Mouse (Mus musculus) embryo, embryonic 11 days (tissue): ENCODE measurements around the gene Rab11a.
"Not testable (repeated sequence)": the region's sequence is repeated elsewhere in the genome, so short reads cannot be mapped to it uniquely, and the experiment has no call there.

Source experiments
- DNase-seq: peaks from one replicate; pipeline ENCODE4 v3.0.0-alpha.2; 2015

Rab11a gene

DNA sequence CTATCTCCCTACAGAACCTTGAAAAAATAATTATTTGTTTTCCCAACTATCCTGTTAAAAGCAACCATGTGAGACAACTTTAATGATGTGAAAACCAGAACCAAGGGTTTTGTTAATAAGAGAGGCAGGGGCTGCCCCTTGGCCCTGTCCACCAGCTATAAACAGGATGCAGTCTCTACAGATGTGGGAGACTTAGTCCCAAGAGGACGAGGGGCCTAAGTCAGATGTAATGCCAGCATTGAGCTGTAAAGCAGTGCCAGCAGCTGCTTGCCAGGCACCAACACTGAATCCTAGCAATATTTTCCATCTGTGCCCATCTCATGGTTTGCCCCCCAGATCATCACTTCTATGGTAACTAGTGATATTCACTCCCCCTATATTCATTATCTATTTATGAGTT, 4.9 kb upstream of the Rab11a start:
- no peak for DNase-seq

DNA sequence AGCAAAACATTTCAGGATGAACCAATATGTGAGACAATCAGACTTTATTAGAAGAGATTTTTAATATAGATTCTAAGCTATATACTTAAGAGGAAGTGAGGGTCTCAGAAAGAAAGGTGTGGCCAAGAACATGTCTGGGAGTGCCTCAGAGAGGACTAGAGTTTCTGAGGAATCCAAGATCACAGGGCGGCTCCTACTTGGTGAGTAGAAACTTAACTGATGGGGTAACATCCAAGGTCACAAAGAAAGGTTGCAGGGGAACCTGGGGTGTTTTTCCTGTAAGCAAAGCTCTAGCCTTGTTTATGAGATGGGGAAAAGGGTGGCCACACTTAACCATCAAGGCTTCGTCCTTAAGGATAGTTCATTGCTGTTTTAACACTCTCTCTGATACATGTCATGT, 1.4 kb upstream of the Rab11a start:
- no peak for DNase-seq

DNA sequence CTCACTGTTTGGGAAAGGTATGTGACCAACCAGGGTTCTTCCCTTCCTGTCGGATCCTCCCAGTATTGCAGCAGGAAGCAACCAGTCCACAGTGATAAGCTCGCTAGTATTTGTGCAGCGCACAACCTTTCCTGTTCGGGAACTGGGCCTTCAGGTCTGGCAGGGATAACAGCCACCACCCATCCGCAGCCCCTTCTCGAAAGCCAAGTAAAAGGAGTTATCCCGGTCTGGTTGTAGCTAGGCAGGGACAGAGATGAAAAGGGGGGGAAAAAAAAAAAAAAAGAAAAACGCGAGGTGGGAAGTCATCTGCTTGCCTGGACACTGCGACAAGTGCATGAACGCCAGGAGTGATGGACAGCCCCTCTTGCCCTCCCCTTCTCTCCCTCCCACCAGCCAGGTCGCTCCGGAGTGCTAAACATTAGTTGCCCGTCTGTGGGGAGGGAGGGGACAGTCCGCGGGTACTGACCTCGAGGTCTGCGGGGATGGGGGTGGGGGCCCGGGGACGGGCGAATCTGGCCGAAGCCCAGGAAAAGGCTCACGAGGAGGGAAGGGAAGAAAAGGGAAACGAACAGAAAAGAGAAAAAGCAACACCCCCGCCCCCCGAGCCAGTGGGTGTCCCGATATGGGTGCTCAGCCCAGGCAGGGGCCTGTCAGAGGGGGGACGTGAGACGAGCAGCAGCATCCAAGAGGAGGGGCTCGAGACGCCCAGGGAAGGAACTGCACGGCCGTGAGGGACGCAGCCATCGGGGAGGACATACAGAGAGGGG, 736 bp downstream of the Rab11a start:
- peak; percentile 77 for DNase-seq

DNA sequence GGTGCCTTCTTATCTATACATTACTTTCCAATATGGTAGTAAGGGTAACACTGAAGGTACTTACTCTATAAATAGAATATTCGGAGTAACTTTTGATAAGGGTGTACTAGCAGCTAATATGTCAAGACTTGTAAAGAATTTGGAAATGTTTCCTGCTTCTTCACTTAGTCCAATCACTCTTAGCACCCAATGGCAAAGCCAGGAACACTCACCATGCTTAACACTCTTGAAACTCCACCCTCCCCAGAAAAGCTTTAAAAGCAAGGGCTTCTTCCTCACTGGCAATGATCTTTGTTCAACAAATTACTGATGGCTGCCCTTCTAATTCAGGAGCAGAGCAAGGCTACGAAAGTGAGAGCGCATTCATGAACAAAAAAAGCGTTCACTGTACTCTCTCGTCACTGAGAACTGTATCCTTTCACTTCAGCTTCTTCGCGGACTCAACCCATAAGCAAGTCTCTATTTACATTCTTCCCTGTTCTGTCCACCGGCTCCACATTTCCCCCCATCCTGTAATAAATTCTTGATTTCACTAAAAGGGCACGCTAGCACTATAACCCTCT, 1.4 kb downstream of the Rab11a start:
- peak; percentile 2 for DNase-seq

DNA sequence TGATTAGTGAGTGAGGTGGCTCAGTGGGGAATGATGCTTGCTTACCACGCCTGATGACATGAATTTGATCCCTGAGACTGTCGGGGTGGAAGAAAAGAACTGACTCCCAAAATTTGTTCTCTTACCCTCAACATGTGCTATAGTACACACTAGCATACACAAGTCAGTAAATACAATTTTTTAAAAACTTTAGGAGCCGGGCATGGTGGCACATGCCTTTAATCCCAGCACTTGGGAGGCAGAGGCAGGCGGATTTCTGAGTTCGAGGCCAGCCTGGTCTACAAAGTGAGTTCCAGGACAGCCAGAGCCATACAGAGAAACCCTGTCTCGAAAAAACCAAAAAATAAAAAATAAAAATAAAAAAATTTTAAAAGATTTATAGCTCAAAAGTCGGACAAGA, 2.6 kb downstream of the Rab11a start:
- DNase-seq: not testable (repeated sequence)

DNA sequence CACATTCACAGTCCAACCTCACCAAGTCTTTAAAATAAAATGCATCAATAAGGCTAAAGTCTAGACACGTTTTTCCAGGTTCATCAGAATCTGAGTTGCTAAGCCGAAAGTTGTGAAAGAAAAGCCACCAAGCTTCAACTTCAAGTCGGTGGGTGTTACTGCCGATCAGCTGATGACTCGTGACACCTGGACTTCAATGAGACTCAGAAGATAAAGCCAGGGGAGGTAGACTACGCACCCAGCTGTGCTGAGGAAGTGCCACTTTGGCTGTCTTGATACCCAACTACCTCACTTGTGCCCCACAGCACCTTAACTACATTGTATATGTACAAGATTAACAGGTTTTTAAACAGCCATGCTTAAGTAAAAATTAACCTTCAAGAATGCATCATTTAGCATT, 3.4 kb downstream of the Rab11a start:
- no peak for DNase-seq

DNA sequence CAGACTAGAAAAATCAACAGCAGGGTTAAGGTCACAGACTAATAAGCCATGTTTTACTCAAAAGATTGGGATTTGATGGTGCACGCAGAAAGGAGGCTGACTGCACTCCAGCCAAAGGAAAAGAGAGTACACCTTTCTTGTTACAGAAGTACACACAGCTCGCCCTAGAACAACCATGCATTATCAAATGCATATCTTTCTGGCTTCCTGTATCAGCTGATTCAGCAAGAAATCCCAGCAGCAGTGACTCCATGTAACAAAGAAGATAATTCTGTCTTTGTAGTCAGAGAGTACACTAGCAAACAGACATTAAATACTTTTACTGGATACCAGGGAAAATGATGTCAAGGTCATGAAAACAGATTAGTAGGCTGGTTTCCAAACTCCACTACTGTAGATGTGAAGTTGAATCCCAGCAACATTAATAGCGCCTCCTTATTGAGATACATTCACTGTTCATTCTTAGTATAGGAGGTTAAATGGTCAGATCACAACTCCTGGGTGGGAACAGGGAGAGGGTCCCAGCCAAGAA, 6.5 kb downstream of the Rab11a start:
- no peak for DNase-seq

DNA sequence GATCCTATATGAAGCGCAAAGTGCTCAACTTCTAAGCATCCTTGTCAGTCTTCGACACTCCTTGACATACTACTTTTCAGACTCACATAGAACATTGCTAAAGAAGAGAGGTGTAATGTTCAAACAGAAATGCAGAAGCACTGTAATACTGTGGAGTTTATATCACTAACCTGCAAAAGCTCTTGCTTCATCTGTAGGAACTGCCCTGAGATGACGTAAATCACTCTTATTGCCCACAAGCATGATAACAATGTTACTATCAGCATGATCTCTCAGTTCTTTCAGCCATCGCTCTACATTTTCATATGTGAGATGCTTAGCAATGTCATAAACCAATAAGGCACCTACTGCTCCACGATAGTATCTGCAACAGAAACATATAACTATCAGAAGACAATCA, 11.1 kb downstream of the Rab11a start:
- DNase-seq: no peak

DNA sequence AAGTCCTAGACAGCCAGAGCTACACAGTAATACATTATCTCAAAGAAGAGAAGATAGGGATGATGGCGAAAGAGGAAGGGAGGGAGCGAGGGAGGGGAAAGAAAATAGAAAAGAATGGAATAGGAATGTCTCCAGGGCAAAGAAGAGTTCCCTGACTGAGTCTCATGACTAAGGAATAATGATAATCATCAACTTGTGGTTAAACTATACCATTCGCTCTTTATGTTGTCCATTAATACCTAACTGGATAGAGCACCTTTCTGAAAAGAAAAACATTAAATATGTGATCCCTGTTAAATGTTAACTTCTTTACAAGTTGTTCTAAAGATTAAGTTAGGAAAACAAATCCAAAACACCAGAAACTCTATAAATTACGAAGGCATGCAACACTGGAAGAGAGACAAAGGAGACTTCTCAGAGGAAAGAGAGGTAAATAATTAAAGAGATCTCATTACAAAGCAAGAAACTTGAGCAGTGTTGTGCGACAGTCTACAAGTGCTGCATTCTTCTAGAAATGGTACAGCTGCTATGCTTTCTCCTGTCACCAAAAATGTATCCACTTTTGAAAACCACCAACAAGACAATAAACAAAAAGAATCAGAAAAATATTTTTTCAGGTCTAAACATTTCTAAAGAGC, 17.9 kb downstream of the Rab11a start:
- no peak for DNase-seq

DNA sequence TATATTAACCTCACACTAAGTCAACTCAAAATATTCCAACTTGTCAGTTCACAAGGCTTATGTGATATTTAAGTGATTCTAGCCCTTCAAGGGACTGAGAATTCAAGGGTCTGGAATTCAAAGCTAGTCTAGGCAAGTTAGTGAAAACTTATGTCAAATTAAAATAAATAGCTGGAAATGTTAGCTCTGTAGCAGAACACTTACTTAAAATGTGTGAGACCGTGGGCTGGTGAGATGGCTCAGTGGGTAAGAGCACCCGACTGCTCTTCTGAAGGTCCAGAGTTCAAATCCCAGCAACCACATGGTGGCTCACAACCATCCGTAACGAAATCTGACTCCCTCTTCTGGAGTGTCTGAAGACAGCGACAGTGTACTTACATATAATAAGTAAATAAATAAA, 27.3 kb downstream of the Rab11a start:
- DNase-seq: not testable (repeated sequence)

DNA sequence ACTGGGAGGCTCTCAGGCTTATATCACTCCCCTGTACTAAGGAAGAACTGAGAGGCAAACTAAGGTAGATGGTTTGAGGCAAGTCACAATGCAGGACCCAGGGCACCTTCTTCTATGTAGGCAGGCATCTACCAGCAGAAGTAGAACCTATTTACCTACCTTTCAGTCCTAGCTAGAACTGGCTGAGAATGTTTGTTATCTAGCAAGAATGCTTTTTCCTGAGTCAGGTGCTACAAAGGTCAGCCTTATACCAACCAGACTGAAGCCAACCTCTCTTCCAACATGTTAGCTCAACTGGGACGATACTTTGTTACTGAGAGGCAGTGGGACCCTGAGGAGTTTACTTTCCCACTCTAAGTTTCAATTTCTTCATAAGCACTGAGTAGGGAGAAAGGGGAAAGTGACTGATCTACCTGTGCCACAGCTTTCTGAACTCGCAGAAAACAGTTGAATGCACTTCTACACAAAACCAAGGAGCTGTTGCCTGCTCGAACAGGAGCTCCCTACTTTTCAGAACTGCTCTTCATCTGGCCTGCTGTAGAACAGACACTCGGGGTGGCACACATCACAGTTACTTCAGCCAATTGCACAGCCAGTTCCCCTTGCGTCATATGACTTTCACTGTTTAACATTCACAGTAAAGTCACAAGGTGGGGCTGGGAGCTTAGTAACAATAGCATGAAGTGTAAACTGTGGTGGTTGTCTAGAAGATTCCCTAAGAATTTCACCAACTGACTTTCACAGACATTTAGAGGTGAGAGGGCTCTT, 33.3 kb downstream of the Rab11a start:
- DNase-seq: no peak

DNA sequence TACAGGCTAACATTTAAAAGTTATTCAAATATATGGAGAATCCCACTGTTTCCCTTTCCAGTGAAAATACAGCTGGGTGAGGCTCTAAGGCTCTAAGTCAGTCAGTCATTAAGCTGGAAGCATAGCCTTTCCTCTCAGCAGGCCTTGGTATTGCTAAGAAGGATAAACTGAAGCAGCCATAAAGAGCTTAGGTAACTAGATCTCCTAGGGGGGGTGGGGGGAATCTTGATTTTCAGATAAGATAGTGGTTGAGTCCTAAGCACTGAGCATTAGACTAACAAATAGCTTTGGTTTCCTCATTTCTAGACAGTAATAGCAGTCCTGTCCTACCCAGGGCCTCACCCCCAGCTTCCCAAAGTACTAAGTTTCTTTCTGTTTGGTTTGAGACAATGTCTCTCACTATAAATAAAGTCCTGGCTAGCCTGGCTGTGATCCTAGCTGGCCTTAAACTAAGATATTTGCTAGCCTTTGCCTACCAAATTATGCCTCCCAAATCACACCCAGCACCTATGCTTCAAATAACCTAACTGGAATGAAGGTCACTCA, 34.1 kb downstream of the Rab11a start:
- DNase-seq: no peak

DNA sequence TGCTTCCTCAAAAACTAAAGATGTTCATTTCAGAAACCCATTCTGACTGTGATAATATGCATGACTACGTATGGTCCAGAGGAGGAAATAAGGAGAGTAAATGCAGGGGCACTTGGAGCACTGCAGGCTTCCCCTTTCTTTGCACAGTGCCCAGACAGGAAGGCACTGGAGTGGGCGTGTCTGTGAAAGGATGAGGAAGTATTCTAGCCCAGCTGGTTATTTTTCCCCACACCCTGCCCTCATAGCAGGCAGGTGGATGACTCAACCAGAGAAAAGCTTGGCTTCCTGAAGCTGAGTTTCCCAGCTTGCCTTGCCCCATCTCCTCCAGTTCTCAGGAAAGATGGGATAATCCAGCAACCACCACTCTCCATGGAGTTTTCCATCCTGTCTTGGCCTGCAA, 34.6 kb downstream of the Rab11a start:
- no peak for DNase-seq

DNA sequence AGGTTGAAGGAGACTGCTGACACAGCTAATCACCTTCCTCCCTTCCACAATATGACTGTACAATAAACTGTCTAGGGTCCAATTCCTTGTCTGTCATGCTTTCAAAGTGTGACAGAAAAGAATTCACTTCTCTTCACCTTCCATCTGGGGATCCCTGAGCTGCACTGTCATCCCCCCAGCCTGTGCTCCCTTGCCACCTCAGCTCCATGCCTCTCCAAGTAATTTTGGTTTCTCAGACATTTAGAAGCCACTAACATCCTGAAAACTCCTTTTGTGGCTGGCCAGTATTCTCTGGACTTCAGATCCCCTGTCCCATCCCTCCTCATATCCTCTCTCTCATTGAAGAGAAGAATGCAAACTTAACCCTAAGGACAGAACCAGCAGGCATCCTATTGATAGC, 35.2 kb downstream of the Rab11a start:
- no peak for DNase-seq

DNA sequence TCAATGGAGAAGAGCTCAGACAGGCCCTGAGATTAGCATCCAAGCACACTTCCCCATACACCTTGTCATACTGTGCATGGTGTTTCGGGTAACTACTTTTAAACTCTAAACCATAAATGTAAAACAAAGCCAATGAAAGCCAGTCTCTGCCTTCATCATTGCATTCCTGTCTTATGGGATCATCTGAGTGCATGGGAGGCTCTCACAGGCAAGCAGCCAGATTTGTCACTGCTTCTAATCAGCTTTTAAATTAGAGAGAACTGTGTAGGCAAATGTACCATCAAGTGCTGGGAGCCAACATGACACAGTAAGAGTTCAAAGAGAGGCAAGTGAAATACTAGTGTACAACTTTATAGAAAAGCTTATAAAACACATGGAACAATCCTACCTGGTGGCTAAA, 35.9 kb downstream of the Rab11a start:
- DNase-seq: no peak

DNA sequence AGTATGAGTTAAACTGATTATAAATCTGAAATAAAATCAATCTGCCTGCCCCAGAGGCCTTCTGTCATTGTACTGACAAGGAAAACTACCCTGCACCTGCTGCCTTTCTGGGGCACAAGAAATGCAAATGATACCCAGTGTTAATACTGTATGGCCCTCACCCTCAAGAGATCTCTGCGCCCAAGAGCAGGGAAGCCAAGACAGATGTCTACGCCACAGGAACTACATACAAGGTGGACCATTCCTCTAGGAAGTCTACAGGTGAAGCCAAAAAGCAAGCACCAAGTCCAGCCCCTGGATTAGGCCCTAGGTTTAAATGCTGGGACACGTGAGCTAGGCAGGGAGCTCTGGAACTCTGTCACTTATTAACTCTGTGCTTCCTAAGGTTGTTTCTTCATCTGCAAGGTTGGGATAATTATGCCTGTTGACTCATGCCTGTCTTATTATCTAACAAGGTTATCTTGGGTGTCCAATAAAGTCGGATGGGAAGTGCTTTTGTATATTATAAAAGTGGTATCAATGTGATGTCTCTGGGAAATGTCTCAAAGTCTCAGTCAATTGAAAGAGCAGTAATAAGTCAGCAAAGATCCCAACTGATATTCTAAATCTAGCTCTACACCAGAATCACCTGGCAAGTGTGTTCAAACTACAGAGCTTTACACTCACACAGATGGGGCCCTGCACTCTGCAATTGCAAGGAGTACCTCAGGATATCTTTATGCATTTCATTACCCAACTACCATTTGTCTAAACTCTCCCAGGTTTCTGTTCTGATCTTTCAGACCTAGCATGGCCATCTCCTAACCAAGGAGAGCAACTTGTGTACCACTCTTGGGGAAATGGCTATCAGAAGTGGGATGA, 36.9 kb downstream of the Rab11a start:
- no peak for DNase-seq

DNA sequence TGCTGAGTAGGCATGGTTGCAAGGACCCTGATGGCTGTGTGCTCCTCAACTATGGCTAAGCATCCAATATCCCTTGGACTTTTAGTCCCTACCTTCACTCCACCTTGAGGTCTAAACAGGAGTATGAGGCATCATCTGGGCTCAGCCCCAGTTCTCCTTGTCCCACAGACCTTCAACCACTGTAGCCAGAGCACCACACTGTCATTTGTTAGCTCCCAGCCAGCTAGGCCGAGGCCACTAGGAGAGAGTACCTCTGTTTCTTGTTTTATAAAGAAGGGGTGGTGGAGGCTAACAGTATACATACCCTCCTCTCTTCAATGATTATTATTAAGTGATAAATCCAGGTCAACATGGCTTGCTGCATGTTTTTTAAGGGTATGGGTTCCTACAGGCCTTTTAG, 39.0 kb downstream of the Rab11a start:
- no peak for DNase-seq

DNA sequence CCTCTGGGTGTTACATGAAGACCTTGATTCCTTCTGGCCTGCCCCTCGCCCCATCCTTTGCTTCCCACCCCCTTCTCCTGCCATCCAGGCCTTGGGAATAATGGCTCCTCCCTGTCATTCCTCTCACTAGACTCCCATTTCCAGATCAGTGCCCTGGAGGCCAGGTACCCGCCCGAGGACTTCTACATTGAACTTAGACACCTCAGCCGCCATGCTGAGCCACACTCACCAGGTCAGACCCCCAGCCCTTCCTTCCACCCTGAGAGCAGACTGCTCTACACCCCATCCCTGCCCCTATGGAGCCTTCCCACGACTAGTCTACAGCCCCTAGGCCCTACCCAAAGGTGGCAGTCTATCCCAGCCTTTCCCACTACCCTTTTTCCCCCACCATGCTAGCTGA, 39.9 kb downstream of the Rab11a start:
- no peak for DNase-seq

DNA sequence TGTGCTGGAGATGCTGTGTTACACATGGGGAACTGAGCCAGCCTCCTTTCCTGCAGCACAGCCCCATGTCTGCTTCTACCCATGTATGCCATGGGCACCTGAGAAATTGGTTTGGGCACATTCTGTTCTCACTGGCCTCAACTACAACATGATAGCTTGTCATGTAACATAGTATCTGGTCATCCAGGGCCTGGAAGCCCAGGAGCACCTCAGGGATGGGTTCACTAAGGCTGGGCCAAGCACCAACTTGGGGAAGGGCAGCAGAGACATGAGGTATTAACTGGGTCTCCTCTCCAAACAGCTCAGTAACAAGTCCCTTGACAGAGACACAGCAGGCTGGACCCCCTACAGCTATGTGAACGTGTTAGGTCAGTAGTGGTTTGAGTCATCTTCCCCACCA, 40.6 kb downstream of the Rab11a start:
- DNase-seq: no peak

DNA sequence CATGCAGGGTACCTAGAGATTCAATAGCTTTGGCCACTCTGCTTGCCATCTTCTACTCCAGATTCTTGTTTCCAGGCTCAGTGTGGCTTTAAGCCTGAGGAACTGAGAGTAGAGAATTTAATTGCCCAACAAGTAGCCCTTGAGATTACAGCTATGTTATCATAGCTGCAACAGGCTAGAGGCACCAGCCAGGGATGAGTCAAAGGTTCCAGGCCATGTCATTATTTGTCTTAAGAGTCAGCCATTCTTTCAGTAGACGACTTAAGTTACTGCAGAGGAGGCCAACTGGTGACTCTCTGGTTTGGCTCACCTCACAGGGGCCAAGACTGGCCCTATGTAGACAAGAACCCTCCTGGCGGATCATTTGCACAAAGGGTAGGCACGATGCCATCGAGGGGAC, 41.2 kb downstream of the Rab11a start:
- no peak for DNase-seq

DNA sequence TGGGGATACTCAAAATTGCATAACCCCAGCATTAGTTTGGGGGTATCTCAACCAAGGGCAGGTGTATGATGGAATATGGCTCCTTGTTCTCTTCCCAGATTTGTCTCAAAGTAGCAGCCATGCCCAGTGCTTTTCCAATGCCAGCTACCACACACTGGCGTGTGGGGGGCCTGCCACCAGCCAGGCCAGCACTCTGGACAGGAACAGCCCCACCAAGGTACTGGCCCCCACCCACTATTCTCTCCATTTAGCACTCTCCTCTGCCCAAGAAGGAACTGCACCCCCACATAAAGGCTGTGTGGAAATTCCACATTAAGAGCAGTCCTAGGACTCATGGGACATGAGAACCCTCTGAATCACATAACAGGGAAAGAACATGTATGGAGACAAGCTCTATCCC, 42.3 kb downstream of the Rab11a start:
- DNase-seq: no peak

DNA sequence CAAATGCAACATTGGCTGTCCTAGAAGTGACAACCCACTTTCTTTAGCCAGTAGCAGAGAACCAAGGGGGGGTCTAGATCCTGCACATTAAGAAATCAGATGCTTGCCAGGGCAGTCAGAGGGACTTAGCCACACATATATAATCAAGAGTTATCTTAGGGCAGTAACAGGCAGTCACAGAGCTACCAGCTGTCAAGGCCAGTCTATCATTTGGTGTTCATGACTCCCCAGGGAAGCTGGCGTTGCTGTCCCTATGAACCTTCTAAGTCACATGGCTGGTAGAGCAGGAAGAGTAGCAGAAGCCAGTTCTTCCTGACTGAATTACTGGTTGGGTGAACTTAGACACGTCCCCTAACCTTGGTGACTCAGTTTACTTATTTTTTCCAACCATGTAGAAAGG, 44.5 kb downstream of the Rab11a start:
- no peak for DNase-seq
